Mouse (Mus musculus) CD4-positive, CD25-positive, alpha-beta regulatory T cell, adult 4 months (primary cell): ENCODE data around the gene Hpca. TPM values are rescaled to one million over a fixed set of nuclear protein-coding genes. Genes with fewer than 3 reads are reported as not detected.

Experiments used
- ATAC-seq: one replicate; pipeline ENCODE4 v1.8.0; 2017
- polyA plus RNA-seq, 2 experiments: library from polyadenylated mRNA; unstranded; fragments of 100-300 nt; shearing (Covaris generic); gene quantifications; one replicate each; pipeline ENCODE4 v1.2.1; 2017

Hpca gene
- polyA plus RNA-seq, 2 experiments from 2014 or later = not detected

- ATAC-seq = no peak
These were observed 13.8 kb upstream of the Hpca start for GRCm38 (mm10) chr4:129135637-129136036.

GRCm38 (mm10) chr4:129134799-129135585 is 13.2 kb upstream of the Hpca start:
- ATAC-seq = peak; percentile 22

GRCm38 (mm10) chr4:129130755-129131303 is 9.0 kb upstream of the Hpca start:
- peak; percentile 92 for ATAC-seq

GRCm38 (mm10) chr4:129130149-129130548 is 8.3 kb upstream of the Hpca start:
- peak; percentile 68 for ATAC-seq

GRCm38 (mm10) chr4:129129387-129129786 is 7.6 kb upstream of the Hpca start:
- ATAC-seq = no peak

- no peak for ATAC-seq
These were observed 6.9 kb upstream of the Hpca start for GRCm38 (mm10) chr4:129128582-129129338.

- ATAC-seq = no peak
These were observed 4.1 kb upstream of the Hpca start for GRCm38 (mm10) chr4:129125736-129126451.

GRCm38 (mm10) chr4:129124652-129125146 is 2.9 kb upstream of the Hpca start:
- no peak for ATAC-seq

- no peak for ATAC-seq
These were observed 883 bp upstream of the Hpca start for GRCm38 (mm10) chr4:129122719-129123118.

- peak; percentile 37 for ATAC-seq
These were observed 271 bp upstream of the Hpca start for GRCm38 (mm10) chr4:129122107-129122506.

GRCm38 (mm10) chr4:129120520-129121445 is 1.1 kb downstream of the Hpca start:
- peak; percentile 37 for ATAC-seq

- no peak for ATAC-seq
These were observed 2.1 kb downstream of the Hpca start for GRCm38 (mm10) chr4:129119708-129120107.

GRCm38 (mm10) chr4:129117720-129118510 is 3.9 kb downstream of the Hpca start:
- ATAC-seq = no peak

GRCm38 (mm10) chr4:129116703-129117102 is 5.1 kb downstream of the Hpca start:
- ATAC-seq = no peak

GRCm38 (mm10) chr4:129113083-129113988 is 8.5 kb downstream of the Hpca start:
- no peak for ATAC-seq

GRCm38 (mm10) chr4:129112231-129112630 is 9.6 kb downstream of the Hpca start:
- no peak for ATAC-seq

- ATAC-seq = no peak
These were observed 10.5 kb downstream of the Hpca start for GRCm38 (mm10) chr4:129111350-129111749.

GRCm38 (mm10) chr4:129110804-129111203 is 11.0 kb downstream of the Hpca start:
- no peak for ATAC-seq

- ATAC-seq = no peak
These were observed 13.2 kb downstream of the Hpca start for GRCm38 (mm10) chr4:129108624-129109023.
